Mouse (Mus musculus) myocyte (in vitro differentiated cells): Measurements from ENCODE around the gene Uqcrc1. TPM values are rescaled to one million over a fixed set of nuclear protein-coding genes. Genes with fewer than 3 reads are reported as not detected.

Experiments
- H3K27me3 ChIP-seq: one replicate; pipeline ENCODE4 v1.6.1; 2011; ENCODE audit not compliant: control insufficient read depth, insufficient read depth, insufficient read length
- H3K36me3 ChIP-seq: one replicate; pipeline ENCODE4 v1.6.1; 2011; ENCODE audit not compliant: control insufficient read depth, insufficient read depth
- H3K4me2 ChIP-seq: one replicate; pipeline ENCODE4 v1.6.1; 2011; ENCODE audit warnings: low read depth, control low read depth
- H3K4me3 ChIP-seq: one replicate; pipeline ENCODE4 v1.5.1; 2011; ENCODE audit warnings: mild to moderate bottlenecking, control low read depth, moderate library complexity
- H3K79me2 ChIP-seq: one replicate; pipeline ENCODE4 v1.6.1; 2011; ENCODE audit not compliant: control insufficient read depth, insufficient read depth
- H3ac ChIP-seq: one replicate; pipeline ENCODE4 v1.6.1; 2011; ENCODE audit not compliant: control insufficient read depth, insufficient read length
- CEBPB ChIP-seq: IDR thresholded peaks from 2 replicates; pipeline ENCODE4 v1.6.1; 2011; ENCODE audit warnings: mild to moderate bottlenecking, moderate library complexity; ENCODE audit not compliant: poor library complexity, insufficient read depth, severe bottlenecking
- E2F4 ChIP-seq: IDR thresholded peaks from one replicate; pipeline ENCODE4 v1.6.1; 2011; ENCODE audit warnings: mild to moderate bottlenecking, control low read depth, moderate library complexity; ENCODE audit not compliant: insufficient read depth
- MAX ChIP-seq: IDR thresholded peaks from one replicate; pipeline ENCODE4 v1.6.1; 2011; ENCODE audit warnings: low read depth, mild to moderate bottlenecking, control low read depth
- MYOG ChIP-seq, 3 experiments: IDR thresholded peaks; one replicate each; pipeline ENCODE4 v1.6.1; 2011; ENCODE audit warnings: control low read depth in 2 of 3, low read depth in 2 of 3, mild to moderate bottlenecking in 2 of 3; ENCODE audit not compliant: insufficient read length in 2 of 3, control insufficient read depth in 1 of 3, insufficient read depth in 1 of 3
- POLR2A ChIP-seq: IDR thresholded peaks from one replicate; pipeline ENCODE4 v1.6.1; 2011; ENCODE audit warnings: low read depth, mild to moderate bottlenecking, control low read depth, moderate library complexity; ENCODE audit not compliant: insufficient read length
- POLR2AphosphoS2 ChIP-seq: IDR thresholded peaks from one replicate; pipeline ENCODE4 v1.6.1; 2011; ENCODE audit warnings: low read depth, control low read depth; ENCODE audit not compliant: insufficient read length
- REST ChIP-seq: IDR thresholded peaks from one replicate; pipeline ENCODE4 v1.6.1; 2011; ENCODE audit warnings: mild to moderate bottlenecking, control low read depth, moderate library complexity; ENCODE audit not compliant: insufficient read depth, insufficient read length
- SRF ChIP-seq: IDR thresholded peaks from one replicate; pipeline ENCODE4 v1.6.1; 2011; ENCODE audit warnings: low read depth; ENCODE audit not compliant: control insufficient read depth, insufficient read length
- TCF12 ChIP-seq: IDR thresholded peaks from one replicate; pipeline ENCODE4 v1.6.1; 2011; ENCODE audit warnings: mild to moderate bottlenecking, control low read depth; ENCODE audit not compliant: poor library complexity, insufficient read depth, severe bottlenecking
- TCF3 ChIP-seq: IDR thresholded peaks from one replicate; pipeline ENCODE4 v1.6.1; 2011; ENCODE audit warnings: low read depth, control low read depth; ENCODE audit not compliant: insufficient read length
- USF1 ChIP-seq: IDR thresholded peaks from one replicate; pipeline ENCODE4 v1.6.1; 2011; ENCODE audit warnings: low read depth, mild to moderate bottlenecking, control low read depth, moderate library complexity
- polyA plus RNA-seq: library from polyadenylated mRNA; unstranded; fragments of >200 nt; fragmentation: generic; extraction: Trizol; gene quantifications from one replicate; pipeline ENCODE4 v1.2.1, GENCODE M21; 2012; ENCODE audit warnings: missing spikeins

Gene Uqcrc1
- polyA plus RNA-seq, 1 experiment, result 468 TPM

DNA sequence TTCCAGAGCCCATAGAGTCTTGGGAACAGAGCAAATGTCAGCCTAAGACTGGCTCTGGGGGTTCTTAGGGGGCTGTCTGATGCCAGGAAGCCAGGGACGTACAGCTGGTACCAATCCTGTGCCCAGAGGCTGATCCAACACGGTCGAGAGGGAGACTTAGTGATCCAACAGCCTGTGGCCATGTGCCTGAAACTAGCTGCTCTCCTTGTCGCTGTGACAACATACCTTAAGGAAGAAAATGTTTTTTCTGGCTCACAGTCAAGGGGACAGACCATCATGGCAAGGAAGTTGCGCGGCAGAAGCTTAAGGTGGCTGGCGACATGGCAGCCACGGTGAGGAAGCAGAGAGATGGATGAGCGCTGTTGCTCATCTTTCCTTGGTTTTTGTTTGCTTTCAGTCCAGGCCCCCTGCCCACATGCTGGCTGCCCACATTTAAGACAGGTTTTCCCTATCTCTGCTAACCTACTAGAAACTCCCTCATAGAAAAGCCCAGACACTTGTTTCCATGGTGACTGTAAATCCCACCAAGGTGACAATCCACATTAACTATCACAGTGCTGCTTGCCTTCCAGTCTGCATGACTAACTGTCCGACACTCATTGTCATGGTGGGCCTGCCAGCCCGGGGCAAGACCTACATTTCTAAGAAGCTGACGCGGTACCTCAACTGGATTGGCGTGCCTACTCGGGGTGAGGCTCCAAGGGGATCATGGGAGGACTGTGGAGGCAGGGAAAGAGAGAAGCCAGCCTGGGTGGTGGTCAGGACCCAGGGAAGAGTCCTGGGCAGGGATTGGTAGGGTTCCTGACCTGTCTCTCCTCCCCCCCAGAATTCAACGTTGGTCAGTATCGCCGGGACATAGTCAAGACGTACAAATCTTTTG, 62.1 kb downstream of the Uqcrc1 start:
- no peaks in the 10 kb centered on the region for H3K36me3 ChIP-seq
- H3K4me2 ChIP-seq, result no peak overlapping the region
- TF ChIP-seq TCF3 (no peak), USF1 (no peak), SRF (no peak), E2F4 (no peak), CEBPB (no peak), TCF12 (no peak), POLR2AphosphoS2 (no peak)
- H3K27me3 ChIP-seq, result no peaks in the 10 kb centered on the region
- no peaks in the 10 kb centered on the region for H3K79me2 ChIP-seq
- H3K4me3 ChIP-seq, result no peak overlapping the region
- H3ac ChIP-seq, result no peak overlapping the region

DNA sequence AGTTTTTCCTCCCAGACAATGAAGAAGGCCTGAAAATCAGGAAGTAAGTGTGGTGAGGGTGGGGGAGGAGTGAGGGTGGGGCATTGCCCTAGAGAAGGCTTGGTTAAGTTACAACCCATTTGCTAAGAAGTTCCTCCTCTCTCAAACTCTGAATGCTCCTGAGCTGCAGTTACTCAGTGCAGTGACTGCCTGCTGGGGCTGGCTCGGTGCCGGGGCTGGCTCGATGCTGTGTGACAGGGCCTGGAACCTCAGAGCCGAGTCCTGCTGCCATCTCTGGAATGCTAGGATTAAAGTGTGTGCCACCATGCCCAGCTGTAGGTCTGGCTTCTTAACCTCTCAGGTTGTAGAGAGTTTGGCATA, 62.7 kb downstream of the Uqcrc1 start:
- TF ChIP-seq USF1 (no peak), SRF (no peak), REST (no peak), MYOG (IDR thresholded peaks at IDR 0.05; ENCODE audit: control insufficient read depth in 1 of 3, insufficient read depth in 1 of 3, insufficient read length in 2 of 3, low read depth in 2 of 3) (no peak), CEBPB (no peak), POLR2AphosphoS2 (no peak), E2F4 (no peak), TCF3 (no peak), MAX (no peak), POLR2A (no peak)
- no peak overlapping the region for H3K4me3 ChIP-seq
- H3K27me3 ChIP-seq, result no peaks in the 10 kb centered on the region
- no peaks in the 10 kb centered on the region for H3K36me3 ChIP-seq
- no peak overlapping the region for H3ac ChIP-seq
- H3K4me2 ChIP-seq, result no peak overlapping the region
- H3K79me2 ChIP-seq, result no peaks in the 10 kb centered on the region

Other genes starting within 250 kb of the Uqcrc1 start
- gene Prkar2a, start 247.3 kb upstream of the Uqcrc1 start, polyA plus RNA-seq, result 21.5 TPM
- gene Ip6k2, start 152.8 kb upstream of the Uqcrc1 start, polyA plus RNA-seq, result 45.5 TPM
- gene Nckipsd, start 128.3 kb upstream of the Uqcrc1 start, polyA plus RNA-seq, result 5.9 TPM
- gene Celsr3, start 110.3 kb upstream of the Uqcrc1 start, polyA plus RNA-seq, result 0.65 TPM
- 18.8 TPM for gene Slc26a6, start 83.3 kb upstream of the Uqcrc1 start, polyA plus RNA-seq
- gene Tmem89, start 22.0 kb upstream of the Uqcrc1 start, polyA plus RNA-seq, result not detected
- 8.4 TPM for gene Col7a1, start 17.0 kb downstream of the Uqcrc1 start, polyA plus RNA-seq
- 0.17 TPM for gene Ucn2, start 49.4 kb downstream of the Uqcrc1 start, polyA plus RNA-seq
- gene Pfkfb4, start 55.1 kb downstream of the Uqcrc1 start, polyA plus RNA-seq, result 4.4 TPM
- gene Shisa5, start 101.9 kb downstream of the Uqcrc1 start, polyA plus RNA-seq, result 82.8 TPM
- gene Trex1, start 123.1 kb downstream of the Uqcrc1 start, polyA plus RNA-seq, result 10.0 TPM
- gene Atrip, start 137.5 kb downstream of the Uqcrc1 start, polyA plus RNA-seq, result 9.6 TPM
- gene Ccdc51, start 145.9 kb downstream of the Uqcrc1 start, polyA plus RNA-seq, result 13.8 TPM
- gene Tma7, start 146.0 kb downstream of the Uqcrc1 start, polyA plus RNA-seq, result 271 TPM
- gene Plxnb1, start 158.8 kb downstream of the Uqcrc1 start, polyA plus RNA-seq, result 6.1 TPM
- gene Fbxw21, start 225.4 kb downstream of the Uqcrc1 start, polyA plus RNA-seq, result not detected